8 mouse cellular contexts compared by ENCODE assay signal in genomic region chr10:59894251-59895160, GRCm38 (mm10). TPM values are rescaled to one million over a fixed set of nuclear protein-coding genes. Genes with fewer than 3 reads are reported as not detected.
A peak's percentile ranks its signal among the peaks of the same experiment; 100 is the strongest.
DNase-seq lines count a peak whose midpoint lies in the region; ATAC-seq and TF ChIP-seq lines count a peak whose summit lies in the region.

No protein-coding gene starts in this region.

- 79% methylated on average over 25 of the region's 25 CpGs for WGBS in heart, embryonic 12.5 days
- 80% methylated on average over 25 of the region's 25 CpGs for WGBS in forebrain, embryonic 16.5 days
- WGBS in hindbrain, postnatal 0 days: 76% methylated on average over 25 of the region's 25 CpGs
- WGBS in limb, embryonic 11.5 days: 82% methylated on average over 25 of the region's 25 CpGs
- WGBS in midbrain, postnatal 0 days: 78% methylated on average over 25 of the region's 25 CpGs

- H3K27me3 ChIP-seq in heart, embryonic 12.5 days (replicated peaks): no peaks in the 10 kb centered on the region
- H3K27me3 ChIP-seq in forebrain, embryonic 16.5 days (replicated peaks; ENCODE audit: control insufficient read depth, insufficient read depth, low read length): no peaks in the 10 kb centered on the region
- no peaks in the 10 kb centered on the region for H3K27me3 ChIP-seq in hindbrain, postnatal 0 days (ENCODE audit: insufficient read depth, low read length)
- H3K27me3 ChIP-seq in limb, embryonic 11.5 days (ENCODE audit: control insufficient read depth, insufficient read depth, low read length): no peaks in the 10 kb centered on the region
- no peaks in the 10 kb centered on the region for H3K27me3 ChIP-seq in midbrain, postnatal 0 days (ENCODE audit: insufficient read depth, low read length)

- no peaks in the 10 kb centered on the region for H3K9me3 ChIP-seq in heart, embryonic 12.5 days (replicated peaks)
- no peaks in the 10 kb centered on the region for H3K9me3 ChIP-seq in forebrain, embryonic 16.5 days (ENCODE audit: control insufficient read depth, low read length)
- H3K9me3 ChIP-seq in hindbrain, postnatal 0 days (ENCODE audit: low read length): no peaks in the 10 kb centered on the region
- no peaks in the 10 kb centered on the region for H3K9me3 ChIP-seq in limb, embryonic 11.5 days (ENCODE audit: control insufficient read depth, low read length)
- H3K9me3 ChIP-seq in midbrain, postnatal 0 days (ENCODE audit: low read length): no peaks in the 10 kb centered on the region

- peak; percentile 93 for TF ChIP-seq CTCF in hindbrain, postnatal 0 days (IDR thresholded peaks at IDR 0.05; ENCODE audit: low read depth)
- peak; percentile 88 for TF ChIP-seq CTCF in midbrain, postnatal 0 days (IDR thresholded peaks at IDR 0.05)

- H3K36me3 ChIP-seq in heart, embryonic 12.5 days: peaks cover 79% of the 10 kb centered on the region
- H3K36me3 ChIP-seq in forebrain, embryonic 16.5 days (ENCODE audit: control insufficient read depth, insufficient read depth): 0 out of 2 replicates have a peak, but pooled peaks cover 3% of the 10 kb centered on the region
- peaks cover 34% of the 10 kb centered on the region for H3K36me3 ChIP-seq in hindbrain, postnatal 0 days (ENCODE audit: insufficient read depth, low read length)
- peaks cover 31% of the 10 kb centered on the region for H3K36me3 ChIP-seq in limb, embryonic 11.5 days (ENCODE audit: control insufficient read depth, insufficient read depth, low read length)
- H3K36me3 ChIP-seq in midbrain, postnatal 0 days (ENCODE audit: insufficient read depth, low read length): peaks cover 41% of the 10 kb centered on the region

- H3K27ac ChIP-seq in heart, embryonic 12.5 days (ENCODE audit: poor library complexity, severe bottlenecking): no peak overlapping the region
- peak overlapping the region; percentile 17 for H3K27ac ChIP-seq in forebrain, embryonic 16.5 days (ENCODE audit: low read length)
- H3K27ac ChIP-seq in hindbrain, postnatal 0 days: no peak overlapping the region
- no peak overlapping the region for H3K27ac ChIP-seq in limb, embryonic 11.5 days (replicated peaks; ENCODE audit: low read depth, low read length)
- no peak overlapping the region for H3K27ac ChIP-seq in midbrain, postnatal 0 days (ENCODE audit: low read depth, low read length)

- H3K4me1 ChIP-seq in heart, embryonic 12.5 days (replicated peaks): peaks cover 37% of the 10 kb centered on the region
- peaks cover 46% of the 10 kb centered on the region for H3K4me1 ChIP-seq in forebrain, embryonic 16.5 days (replicated peaks; ENCODE audit: control insufficient read depth, insufficient read depth, low read length)
- H3K4me1 ChIP-seq in hindbrain, postnatal 0 days (ENCODE audit: insufficient read depth, low read length): peaks cover 26% of the 10 kb centered on the region
- peaks cover 29% of the 10 kb centered on the region for H3K4me1 ChIP-seq in limb, embryonic 11.5 days (ENCODE audit: control insufficient read depth, insufficient read depth, low read length)
- peaks cover 30% of the 10 kb centered on the region for H3K4me1 ChIP-seq in midbrain, postnatal 0 days (ENCODE audit: insufficient read depth, low read length)

- no peak overlapping the region for H3K4me3 ChIP-seq in heart, embryonic 12.5 days
- H3K4me3 ChIP-seq in forebrain, embryonic 16.5 days (replicated peaks; ENCODE audit: low read length): no peak overlapping the region
- H3K4me3 ChIP-seq in hindbrain, postnatal 0 days (ENCODE audit: low read length): no peak overlapping the region
- no peak overlapping the region for H3K4me3 ChIP-seq in limb, embryonic 11.5 days (ENCODE audit: low read depth, low read length)
- H3K4me3 ChIP-seq in midbrain, postnatal 0 days (ENCODE audit: low read depth, low read length): no peak overlapping the region

- no peak for ATAC-seq in heart, embryonic 12.5 days (ENCODE audit: insufficient number of reproducible peaks, low FRiP score)
- no peak for ATAC-seq in forebrain, embryonic 16.5 days
- ATAC-seq in hindbrain, postnatal 0 days: no peak
- no peak for ATAC-seq in limb, embryonic 11.5 days (ENCODE audit: insufficient number of reproducible peaks, low FRiP score, low TSS enrichment, low read depth)
- ATAC-seq in midbrain, postnatal 0 days (ENCODE audit: low FRiP score): no peak

- H3K4me2 ChIP-seq in heart, embryonic 12.5 days: no peak overlapping the region
- H3K4me2 ChIP-seq in forebrain, embryonic 16.5 days (ENCODE audit: low read length): no peak overlapping the region
- H3K4me2 ChIP-seq in hindbrain, postnatal 0 days (ENCODE audit: low read depth, low read length): no peak overlapping the region
- H3K4me2 ChIP-seq in limb, embryonic 11.5 days (ENCODE audit: low read depth, severe bottlenecking): peak overlapping the region; percentile 10; the same call in 1 of the 2 replicates
- H3K4me2 ChIP-seq in midbrain, postnatal 0 days (ENCODE audit: low read depth, low read length, poor library complexity, severe bottlenecking): no peak overlapping the region

- no peak overlapping the region for H3K9ac ChIP-seq in heart, embryonic 12.5 days
- H3K9ac ChIP-seq in forebrain, embryonic 16.5 days (replicated peaks; ENCODE audit: low read depth, low read length): no peak overlapping the region
- H3K9ac ChIP-seq in hindbrain, postnatal 0 days (replicated peaks; ENCODE audit: low read length): no peak overlapping the region
- H3K9ac ChIP-seq in limb, embryonic 11.5 days (ENCODE audit: low read length): no peak overlapping the region
- no peak overlapping the region for H3K9ac ChIP-seq in midbrain, postnatal 0 days (replicated peaks; ENCODE audit: low read length, poor library complexity, severe bottlenecking)

- peak; percentile 88 to 92 for DNase-seq in heart, adult 18-20 months
- DNase-seq in cerebellum, adult 8-10 months: peak; percentile 57
- peak; percentile 85 for DNase-seq in hindbrain, postnatal 0 days (ENCODE audit: low spot score)
- DNase-seq in limb, embryonic 11.5 days (ENCODE audit: low spot score): peak; percentile 93
- peak; percentile 76 for DNase-seq in midbrain, postnatal 0 days (ENCODE audit: low spot score)
- DNase-seq in spleen, postnatal 10 days (ENCODE audit: low spot score in 2 of 2): peak; percentile 89 to 93

RNA-seq across cellular contexts. Expression of gene Dnajb12, which starts 15.2 kb away (rescaled TPM):
- total RNA-seq in heart, adult 18-20 months (2021): 10 to 100 TPM; 38.6 to 42.3 TPM
- 31.4 and 32.8 TPM in 2 replicates for polyA plus RNA-seq in heart, embryonic 12.5 days (2016; fragmentation: Nextera tagmentation; extraction: Ambion mirVana)
- polyA plus RNA-seq in forebrain, embryonic 16.5 days (2015; fragmentation: Nextera tagmentation; extraction: Ambion mirVana): 18.5 and 21.2 TPM in 2 replicates
- 45.1 and 56.8 TPM in 2 replicates for total RNA-seq in hindbrain, postnatal 0 days (2014; rRNA removed)
- polyA plus RNA-seq in hindbrain, postnatal 0 days (2015; fragmentation: Nextera tagmentation; extraction: Ambion mirVana): 25.5 and 26.4 TPM in 2 replicates
- 22.5 and 23.8 TPM in 2 replicates for polyA plus RNA-seq in limb, embryonic 11.5 days (2014; fragmentation: Nextera tagmentation; extraction: Ambion mirVana)
- total RNA-seq in midbrain, postnatal 0 days (2014; rRNA removed): 47.9 and 51.6 TPM in 2 replicates
- polyA plus RNA-seq in midbrain, postnatal 0 days (2015; fragmentation: Nextera tagmentation; extraction: Ambion mirVana): 25.7 and 26.3 TPM in 2 replicates

RNA-seq across cellular contexts. Expression of gene Ddit4, which starts 57.1 kb away (rescaled TPM):
- 100 to 1,000 TPM; 158 to 190 TPM for total RNA-seq in heart, adult 18-20 months (2021)
- polyA plus RNA-seq in heart, embryonic 12.5 days (2016; fragmentation: Nextera tagmentation; extraction: Ambion mirVana): 23.9 and 25.7 TPM in 2 replicates
- 75.5 and 79.6 TPM in 2 replicates for polyA plus RNA-seq in forebrain, embryonic 16.5 days (2015; fragmentation: Nextera tagmentation; extraction: Ambion mirVana)
- 55.9 and 76.6 TPM in 2 replicates for total RNA-seq in hindbrain, postnatal 0 days (2014; rRNA removed)
- 55.2 and 56.9 TPM in 2 replicates for polyA plus RNA-seq in hindbrain, postnatal 0 days (2015; fragmentation: Nextera tagmentation; extraction: Ambion mirVana)
- polyA plus RNA-seq in limb, embryonic 11.5 days (2014; fragmentation: Nextera tagmentation; extraction: Ambion mirVana): 6.8 and 10.2 TPM in 2 replicates
- total RNA-seq in midbrain, postnatal 0 days (2014; rRNA removed): 56.6 and 57.5 TPM in 2 replicates
- polyA plus RNA-seq in midbrain, postnatal 0 days (2015; fragmentation: Nextera tagmentation; extraction: Ambion mirVana): 43.4 and 43.6 TPM in 2 replicates
